Mouse (Mus musculus) layer of hippocampus, adult 11-12 months (tissue): Measurements from ENCODE around the gene Spns1.
"Not testable (repeated sequence)": the region's sequence is repeated elsewhere in the genome, so short reads cannot be mapped to it uniquely, and the experiment has no call there.

Experiments
- DNase-seq: peaks from one replicate; pipeline ENCODE4 v3.0.0; 2022; ENCODE audit warnings: low spot score

Spns1 gene

DNA sequence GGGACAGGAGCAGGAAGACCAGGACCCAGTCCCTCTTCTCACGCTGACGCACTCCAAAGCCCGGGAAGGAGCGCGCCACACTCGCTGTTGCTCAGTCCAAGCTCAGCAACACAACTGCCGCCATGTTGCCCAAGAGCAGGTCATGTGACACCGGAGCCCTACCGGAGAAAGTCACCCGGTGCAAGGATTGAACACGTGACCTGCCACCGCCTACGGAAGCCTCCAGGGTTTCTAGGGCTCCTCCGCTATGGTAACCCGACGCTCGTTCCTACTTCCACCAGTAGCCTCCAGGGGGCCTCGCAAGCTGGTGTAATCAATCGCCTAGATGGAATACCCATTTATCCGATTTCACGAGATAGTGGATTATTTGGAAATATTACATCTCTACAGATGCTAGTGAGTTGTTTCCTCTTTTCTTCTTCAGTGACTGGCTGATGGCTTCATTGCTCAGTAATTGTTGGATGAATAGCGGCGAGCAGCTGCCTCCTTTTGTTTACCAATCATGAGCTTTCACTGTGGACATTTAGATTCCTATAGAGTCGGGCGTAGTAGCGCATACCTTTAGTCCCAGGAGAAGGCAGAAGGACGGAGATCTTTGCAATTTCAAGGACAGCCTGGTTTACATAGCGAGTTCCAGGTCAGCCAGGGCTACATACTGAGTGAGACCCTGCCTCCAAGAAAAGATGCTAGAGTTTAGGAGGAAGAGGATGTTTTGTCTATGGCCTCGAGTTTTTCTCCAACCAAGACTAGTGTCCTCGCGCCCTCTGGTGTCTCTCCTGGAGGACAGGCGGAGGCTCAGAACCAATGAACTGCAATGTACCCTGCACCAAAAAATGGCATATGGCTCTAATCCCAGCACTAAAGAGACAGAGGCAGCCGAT is at the start of gene Spns1:
TSS of gene Spns1 (minus strand) at position 173 of the 881 bp plus-strand sequence.
- DNase-seq = peak; percentile 99

DNA sequence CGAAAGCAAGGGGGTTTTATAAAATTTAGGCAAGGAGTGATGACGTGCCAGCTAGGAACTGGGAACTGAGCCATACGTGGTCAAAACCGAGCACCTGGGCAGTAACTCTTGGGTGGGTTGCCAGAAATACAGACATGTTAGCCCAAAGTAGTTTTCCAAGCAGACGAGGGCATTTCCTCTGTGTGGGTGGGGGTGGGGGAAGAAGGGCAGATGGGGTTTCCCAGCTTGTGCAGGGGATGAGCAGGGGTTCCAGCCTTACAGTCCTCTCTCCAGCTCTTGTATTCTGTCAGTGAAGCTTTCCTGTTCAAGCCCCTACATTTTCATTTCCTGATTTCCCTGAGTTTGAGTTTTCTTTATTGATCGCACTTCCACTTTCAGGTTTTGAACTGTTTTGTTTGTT is 46.9 kb upstream of the Spns1 start:
- no peak for DNase-seq

DNA sequence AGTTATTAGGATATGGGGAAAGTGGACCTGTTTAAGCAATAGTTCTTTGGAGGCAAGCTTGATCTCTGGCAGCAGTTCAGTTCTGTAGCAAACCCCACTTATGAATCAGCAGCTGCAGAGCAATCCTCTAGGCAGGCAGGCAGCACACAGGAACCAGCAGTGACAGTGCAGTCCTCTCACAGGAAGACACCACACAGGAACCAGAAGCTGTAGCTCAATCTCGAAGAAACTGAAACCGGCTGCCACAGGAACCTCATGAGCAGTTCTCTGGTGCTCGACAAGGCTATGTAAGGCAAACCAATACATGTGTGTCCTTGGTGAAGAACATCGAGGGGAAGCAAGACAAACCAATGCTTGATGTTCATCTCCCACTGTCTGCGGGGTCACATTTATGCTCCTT is 44.5 kb upstream of the Spns1 start:
- DNase-seq = no peak

DNA sequence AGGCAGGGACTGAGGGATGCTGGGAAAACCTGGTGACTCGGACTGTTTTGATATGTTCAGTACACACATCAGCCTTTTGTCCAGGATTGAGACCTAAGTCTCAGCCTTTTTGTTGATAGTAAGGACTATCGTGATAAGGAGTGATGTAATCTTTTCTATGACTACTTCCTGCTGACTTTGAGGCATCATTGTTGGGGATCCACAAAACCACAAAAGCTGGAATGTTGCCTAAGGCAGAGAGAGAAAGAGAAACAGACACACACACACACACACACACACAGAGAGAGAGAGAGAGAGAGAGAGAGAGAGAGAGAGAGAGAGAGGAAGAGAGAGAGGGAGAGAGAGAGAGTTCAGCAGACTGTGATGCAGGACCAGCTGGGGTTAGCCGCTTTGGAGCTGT is 41.2 kb upstream of the Spns1 start:
- no peak for DNase-seq

DNA sequence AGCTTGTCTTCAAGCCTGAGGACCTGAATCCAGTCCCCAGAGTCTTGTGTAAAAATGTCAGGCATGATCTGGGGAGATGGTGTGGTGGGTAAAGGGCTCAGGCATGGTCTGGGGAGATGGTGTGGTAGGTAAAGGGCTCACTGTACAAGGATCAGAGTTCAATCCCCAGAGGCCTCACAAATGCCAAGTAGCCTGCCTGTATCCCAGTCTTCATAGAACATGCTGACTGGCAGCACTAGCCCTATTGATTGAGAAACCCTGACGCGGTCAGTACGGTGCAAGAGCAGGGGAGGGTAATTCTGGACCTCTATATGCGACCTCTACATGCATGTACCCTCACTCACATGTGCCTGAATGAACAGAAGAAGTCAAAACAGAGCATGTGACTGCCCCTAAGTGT is 40.4 kb upstream of the Spns1 start:
- DNase-seq = no peak

DNA sequence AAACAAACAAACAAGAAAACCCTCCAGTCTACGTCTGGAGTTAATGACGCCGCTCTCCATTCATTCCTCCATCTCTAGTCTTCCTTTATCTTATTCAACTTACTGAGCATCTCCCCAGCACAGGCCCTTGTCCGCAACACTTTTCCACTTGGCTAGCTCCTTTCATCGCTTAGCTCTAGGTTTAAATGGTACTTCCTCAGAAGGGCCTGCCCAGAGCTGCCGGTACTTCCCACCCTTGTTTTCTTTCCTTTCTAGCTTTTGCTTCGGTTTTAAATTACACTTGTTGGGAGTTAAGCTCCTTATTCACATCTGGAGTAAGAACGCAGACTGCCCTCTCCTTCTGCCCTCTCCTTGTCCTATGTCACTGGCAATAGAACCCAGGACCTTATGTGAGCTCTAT is 39.8 kb upstream of the Spns1 start:
- DNase-seq = no peak

DNA sequence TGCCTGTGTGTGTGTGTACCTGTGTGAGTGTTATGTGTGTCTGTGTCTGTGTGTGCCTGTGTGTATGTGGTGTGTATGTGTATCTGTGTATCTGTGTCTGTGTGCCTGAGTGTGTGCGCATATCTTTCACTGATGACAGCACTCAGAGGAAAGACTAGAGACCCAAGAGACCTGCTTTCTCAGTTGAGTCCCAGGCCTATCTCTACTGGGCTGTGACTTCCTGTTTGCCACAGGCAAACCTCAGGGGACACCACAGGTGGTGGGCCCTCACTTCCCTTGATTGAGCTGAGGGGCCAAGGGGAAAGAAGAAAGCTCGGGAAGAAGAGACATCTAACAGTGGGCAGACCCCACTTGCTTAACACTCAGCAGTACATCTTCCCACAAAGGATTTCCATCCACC is 39.4 kb upstream of the Spns1 start:
- no peak for DNase-seq

DNA sequence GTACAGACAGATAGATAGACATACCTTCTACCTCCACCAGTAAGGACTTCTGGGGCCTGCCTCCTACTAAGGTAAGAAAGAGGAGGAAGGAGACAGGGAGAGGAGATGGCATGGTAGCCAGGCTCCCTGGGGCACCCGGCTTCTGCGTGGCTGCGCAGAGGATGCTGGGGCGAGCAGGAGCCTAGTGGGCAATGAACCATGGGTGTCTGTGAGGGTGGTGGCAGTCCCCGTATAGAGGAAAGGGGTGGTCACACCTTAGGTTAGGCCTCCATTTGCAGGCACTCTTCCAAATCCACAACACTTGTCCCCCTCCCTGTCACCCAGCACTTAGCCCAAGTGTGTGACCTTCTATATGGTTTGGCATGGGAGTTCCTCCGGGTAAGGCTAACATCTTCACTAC is 37.5 kb upstream of the Spns1 start, which contains the start of gene Cd19:
TSS of gene Cd19 (minus strand) at position 165 of the 400 bp plus-strand sequence.
- no peak for DNase-seq

DNA sequence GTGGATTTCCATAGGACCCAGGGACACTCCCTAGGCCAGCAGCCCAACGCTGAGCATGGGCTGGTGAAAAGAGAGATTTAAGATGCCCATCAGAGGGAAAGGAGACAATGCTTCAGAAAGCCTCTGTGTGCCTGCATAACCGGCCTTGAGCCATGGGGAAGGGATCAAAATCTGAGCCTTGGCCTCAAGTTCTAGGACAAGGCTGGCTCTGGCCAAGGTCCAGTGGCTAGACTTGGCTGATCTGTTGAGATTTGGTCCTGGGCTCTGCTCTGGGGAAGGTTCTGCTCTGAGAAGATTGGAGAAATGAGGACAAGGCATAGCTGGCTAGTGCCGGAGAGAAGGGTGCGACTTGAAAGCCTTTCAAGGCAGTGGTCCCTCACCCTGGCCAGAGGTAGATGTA is 33.8 kb upstream of the Spns1 start:
- no peak for DNase-seq

DNA sequence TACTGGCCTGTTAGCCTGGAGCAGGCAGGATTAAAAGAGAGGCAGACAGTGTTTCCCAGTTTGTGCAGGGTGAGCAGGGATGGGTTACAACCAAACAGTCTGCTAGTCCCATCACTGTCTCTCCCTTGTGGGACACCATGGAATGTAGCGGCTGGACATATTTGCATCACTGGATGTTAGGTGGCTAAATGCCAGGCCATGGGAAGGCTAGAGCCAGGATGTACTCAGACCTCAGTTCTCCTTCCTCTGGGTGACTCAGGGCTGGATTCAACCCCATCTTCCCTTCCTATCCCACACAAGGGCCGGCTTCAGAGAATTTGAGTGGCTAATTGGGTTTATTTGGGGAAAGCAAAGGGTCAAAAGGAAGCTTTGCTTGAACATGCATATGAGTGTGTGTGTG is 31.4 kb upstream of the Spns1 start:
- no peak for DNase-seq

DNA sequence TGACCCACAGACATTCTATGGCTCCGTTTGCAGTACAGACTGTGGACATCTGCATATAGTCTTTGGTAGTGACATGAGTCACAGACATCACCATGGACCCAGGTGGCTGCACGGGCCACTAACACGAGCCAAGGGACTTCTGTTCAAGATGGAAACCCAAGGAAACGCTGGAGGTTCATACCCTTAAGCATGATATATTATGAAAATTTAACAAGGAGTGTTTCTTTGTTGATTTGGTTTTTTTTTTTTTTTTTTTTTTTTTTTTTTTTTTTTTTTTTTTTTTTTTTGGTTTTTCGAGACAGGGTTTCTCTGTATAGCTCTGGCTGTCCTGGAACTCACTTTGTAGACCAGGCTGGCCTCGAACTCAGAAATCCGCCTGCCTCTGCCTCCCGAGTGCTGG is 25.3 kb upstream of the Spns1 start:
- not testable (repeated sequence) for DNase-seq

DNA sequence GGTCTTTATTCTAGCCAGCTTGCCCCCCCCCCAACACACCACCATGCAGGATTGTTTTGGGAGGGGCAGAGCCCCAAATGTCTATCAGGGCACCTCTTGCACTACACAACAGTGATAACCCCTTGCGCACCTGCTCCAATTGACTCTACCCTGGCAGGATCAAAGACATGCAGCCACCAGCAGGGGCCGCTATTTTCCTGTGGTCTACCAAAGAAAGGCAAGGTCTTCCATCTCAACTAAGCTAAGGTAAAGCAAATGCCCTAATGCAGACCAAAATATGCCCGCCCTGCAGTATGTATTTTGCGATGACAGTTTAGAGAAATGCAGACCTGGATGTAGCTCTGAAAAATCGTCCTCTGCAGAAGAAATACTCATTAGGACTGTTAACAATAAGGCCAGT is 22.3 kb upstream of the Spns1 start:
- DNase-seq = peak; percentile 77

DNA sequence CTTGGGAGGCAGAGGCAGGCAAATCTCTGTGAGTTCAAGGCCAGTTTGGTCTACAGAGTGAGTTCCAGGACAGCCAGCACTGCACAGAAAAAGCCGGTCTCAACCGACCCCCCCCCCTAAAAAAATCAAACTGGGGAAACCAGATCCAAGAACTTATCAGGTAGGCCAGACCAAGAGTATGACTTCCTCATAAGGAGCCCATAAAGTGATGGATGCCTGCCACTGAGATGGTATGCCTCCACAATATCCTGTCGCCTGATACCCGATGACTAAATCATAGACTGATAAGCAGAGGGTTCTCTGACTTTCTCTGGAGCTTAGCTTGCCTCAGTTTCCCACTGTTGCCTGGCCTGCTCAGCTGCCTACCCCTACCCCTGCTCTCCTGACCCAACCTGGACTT is 20.6 kb upstream of the Spns1 start:
- DNase-seq = no peak

DNA sequence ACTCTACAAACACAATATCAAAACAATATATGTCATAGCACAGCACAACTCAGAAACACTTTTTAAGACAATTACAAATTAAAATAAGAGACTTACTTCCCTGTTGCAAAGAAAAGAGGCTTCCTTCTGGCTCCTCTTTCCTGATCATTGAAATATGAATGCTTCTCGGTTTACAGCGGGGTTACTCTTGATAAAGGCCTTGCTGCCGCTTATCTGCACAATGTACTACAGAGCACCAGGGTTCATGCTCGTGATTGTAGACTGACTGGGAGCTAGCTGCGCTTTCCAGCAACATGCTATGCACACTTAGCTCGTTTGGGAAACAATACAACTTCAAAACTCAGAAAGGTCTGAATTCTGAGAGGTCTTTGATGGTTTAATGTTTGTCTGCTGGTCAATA is 20.0 kb upstream of the Spns1 start:
- no peak for DNase-seq

DNA sequence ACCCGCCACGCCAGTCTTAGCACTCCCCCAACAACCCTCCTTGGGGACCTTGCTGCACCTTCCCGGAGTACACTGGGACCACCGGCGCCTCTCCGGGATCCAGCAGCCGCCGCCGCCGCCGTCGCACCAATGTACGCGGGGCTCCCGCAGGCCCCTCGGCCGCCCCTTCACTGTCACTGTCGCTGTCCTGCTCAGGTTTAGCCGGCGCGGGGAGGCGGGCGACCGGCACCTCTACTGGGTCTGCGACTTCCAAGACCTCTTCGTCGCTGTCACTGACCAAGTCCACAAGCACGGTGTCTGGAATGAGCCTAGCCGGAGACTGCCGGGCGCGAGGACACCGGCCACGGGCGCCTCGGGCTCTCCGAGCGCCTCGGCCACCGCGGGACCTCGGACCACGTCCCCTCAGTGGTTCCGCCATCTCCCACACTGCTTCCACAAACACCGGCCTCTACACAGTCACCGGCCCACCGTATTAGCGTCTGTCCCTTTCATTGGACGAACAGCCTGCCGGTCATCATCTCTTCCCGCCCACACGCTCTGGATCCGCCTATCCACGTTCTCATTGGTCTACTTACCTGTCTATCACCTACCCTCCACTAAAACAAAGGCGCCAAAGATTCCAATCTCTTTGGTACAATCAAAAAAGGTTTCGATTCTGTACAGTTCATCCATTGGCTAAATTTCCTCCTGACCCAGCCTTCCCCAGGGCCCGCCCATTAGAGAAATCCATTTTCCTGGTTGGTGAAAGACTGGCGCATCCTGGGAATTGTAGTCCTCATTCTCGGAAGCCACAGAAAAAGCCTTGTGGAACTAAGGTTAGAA is 19.3 kb upstream of the Spns1 start, which contains the start of gene Nfatc2ip:
TSS of gene Nfatc2ip (minus strand) at position 440 of the 822 bp plus-strand sequence.
- DNase-seq = peak; percentile 99

DNA sequence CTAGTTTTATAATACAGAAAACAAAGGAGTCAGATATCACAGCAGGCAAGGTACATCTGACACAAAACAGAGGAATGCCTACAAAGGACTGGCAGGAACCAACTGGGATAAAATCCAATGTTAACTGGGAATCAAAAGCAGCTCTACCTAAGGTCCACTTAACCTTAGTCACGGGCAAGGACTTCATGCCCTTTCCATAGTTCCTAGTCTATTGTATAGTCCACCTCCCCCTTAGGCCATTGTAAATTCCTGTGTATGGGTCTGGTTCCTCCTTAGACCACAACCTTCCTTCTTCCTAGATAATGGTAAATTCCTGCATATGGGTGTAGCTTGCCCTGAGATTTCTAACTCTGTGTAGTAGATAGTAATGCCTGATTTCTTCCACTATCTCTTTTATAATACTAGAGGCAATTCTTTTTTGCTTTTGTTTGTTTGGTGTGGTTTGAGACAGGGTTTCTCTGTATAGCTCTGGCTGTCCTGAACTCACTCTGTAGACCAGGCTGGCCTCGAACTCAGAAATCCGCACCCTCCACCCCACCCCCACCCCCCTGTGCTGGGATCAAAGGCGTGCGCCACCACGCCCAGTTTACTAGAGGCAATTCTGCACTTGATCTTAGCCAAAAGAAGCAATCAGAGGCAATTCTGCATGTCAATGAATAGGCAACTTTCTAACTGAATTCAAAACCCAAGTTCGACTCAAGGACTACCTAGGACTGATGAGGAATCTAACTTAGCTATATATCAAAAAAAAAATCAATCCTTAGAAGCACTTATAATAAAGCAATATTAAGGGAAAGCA is 15.0 kb upstream of the Spns1 start:
- not testable (repeated sequence) for DNase-seq

DNA sequence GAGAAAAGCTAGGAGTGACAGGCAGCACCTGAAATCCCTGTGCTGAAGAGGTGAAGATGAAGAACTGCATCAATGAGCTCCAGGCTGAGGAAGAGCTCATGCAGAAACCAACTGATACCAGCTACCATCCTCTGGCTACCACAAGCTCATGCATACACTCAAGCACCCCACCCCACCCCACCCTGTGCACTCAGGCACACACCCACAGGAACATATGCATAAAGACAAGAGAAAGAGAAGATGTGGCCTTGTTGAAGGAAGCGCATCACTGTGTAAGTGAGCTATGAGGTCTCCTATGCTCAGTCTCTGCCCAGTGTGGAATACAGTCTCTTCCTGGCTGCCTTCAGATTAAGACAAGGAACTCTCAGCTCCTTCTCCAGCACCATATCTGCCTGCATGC is 10.9 kb upstream of the Spns1 start:
- no peak for DNase-seq

DNA sequence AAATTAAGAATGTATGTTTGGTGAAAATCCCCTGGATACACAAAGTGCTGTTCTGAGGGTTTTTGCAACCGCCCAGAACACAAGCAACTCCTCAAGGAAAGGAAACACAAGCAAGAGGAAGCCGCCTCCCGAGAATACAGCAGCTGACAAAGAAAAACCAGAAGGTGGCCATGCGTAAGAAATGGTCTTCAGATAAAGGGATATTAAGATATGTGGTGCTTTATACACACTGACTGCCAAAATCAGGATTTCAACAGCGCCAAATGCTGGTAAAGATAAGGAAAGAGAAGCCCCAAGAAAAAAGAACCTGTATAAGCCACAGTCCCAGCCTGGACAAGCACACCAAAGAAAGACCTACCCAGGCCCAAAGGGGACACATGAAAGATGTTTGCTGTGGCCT is 6.3 kb upstream of the Spns1 start:
- DNase-seq = no peak

DNA sequence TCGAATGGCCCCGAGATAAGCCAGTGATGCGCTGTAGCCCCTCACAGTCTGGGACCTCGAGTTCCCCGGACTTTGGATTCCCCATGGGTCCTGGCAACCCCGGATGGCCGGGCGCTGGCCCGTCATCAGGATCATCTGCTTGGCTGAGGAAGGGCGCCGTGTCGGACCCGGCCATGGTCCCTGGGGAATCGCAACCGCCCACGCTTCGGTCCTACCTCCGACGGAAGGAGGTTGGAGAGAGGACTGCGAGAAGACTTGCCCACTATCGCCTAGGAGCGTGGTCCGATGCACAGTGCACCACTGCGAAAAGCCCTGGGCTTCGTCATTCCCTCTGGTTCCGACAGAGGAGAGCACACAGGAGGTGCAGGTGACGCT is 360 bp downstream of the Spns1 start:
- DNase-seq = peak; percentile 33

DNA sequence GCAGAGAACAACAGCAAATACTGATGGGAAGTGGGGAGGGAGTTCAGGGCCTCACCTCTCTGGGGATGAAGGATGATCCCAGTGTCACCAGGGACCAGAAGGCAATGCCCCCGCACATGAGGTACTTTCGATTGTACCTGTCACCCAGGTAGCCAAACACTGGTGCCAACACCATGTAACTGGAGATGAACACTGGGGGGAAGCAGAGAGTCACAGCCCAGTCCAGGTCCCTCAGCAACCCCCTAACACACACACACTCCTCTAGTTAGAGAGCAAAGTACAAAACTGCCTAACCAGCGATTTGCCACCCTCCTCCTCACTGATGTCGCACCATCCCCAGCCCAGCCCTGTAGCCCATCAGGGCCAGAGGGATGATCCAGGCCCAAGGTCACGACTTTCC is 2.2 kb downstream of the Spns1 start:
- DNase-seq = no peak

DNA sequence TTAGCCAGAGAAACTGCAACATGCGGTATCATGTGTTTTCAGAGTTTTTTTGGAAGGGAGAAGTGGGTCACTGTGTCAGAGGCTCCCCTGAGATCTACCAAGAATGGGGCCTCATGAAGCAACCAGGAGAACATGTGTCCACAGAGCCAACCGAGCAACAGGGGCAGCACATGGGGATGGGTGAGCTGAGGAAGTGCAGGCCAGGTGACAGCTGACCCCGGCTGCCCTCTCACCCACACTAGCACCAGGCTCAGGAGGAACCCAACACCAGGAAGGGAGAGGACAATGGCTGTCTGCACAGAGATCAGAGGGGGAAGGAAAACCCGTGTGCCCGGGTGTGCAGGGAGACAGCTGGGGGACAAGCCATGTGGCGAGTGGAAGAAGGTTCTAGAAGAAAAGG is 2.7 kb downstream of the Spns1 start:
- DNase-seq = no peak

DNA sequence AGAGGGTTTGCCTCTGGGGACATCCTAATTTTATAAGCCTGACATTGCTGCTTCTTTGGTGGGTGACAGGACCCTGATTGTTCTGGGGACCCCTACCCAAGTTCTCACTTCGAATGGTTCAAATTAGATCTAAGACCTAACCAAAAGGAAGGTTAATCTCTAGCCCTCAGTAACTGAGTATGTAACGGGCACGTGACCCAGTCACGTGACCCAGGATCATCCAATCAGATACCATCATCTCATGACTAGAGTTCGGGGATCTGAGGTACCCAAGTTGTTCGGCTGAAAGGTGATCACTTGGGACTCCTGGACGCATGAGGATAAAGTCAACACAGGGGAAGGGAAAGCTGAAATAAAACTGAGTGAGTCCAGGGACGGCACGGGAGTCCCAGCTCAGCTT is 4.2 kb downstream of the Spns1 start:
- DNase-seq = no peak
